Mouse (Mus musculus): ENCODE measurements around the gene Nqo1.
A peak's percentile ranks its signal among the peaks of the same experiment; 100 is the strongest.

Nqo1 gene

DNA sequence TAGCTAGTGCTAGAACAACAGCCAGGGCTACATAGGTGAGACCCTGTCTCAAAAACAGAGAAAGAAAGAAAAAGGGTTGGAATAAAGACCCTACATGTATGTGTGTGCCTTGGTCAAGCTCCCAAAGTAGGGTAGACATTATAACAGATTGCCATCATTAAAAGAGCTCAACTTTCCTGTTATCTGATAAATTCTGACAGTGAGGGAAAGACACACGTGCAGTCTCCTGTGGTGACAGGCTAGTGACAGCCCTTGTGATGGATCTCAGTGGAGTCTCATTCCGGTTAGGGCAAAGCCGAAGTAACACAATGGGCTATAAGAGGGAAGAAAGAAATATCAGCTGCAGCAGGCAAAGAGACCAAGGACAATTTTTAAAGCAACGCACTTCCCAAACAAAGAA, 1.1 kb upstream of the Nqo1 start:
- DNase-seq (ENCODE audit: low spot score), result no peak

DNA sequence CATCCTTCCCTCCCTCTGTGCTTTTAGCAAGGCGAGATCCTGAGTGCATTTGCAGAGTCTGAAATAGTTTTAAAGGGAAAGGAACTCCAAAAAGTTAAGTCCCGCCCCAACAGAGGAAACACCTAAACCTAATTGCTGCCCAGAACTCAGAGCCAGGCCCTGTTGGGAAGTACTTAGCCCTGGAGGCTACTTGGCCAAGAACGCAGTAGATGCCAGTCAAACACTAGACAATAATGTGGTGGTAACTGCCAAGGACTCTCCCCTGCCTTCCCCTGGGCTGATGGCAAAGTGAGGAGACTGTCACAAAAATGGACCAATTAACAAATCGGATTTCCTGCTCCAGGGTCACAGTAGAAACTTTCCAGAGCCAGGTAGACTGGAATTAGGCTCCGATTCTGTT, 1.1 kb downstream of the Nqo1 start:
- no peak for DNase-seq (ENCODE audit: low spot score)

DNA sequence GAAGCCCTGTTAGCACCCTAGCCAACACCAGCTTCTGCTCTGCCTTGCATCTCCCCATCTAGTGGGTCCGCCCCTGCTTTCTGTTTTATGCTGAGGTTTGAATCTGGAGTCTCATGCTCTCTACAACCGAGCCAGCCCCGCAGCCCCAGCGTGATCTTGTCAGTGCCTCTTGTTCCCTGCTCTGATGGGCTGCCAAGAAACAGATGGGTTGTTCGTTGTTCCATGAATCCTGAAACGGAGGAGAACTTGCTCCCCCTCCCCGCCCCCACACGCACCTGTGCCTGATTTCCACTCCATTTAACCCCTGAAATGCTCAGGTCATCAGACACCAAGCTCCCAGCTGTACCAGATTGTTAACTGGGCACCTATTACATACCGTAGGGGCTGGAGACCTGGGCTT, 3.5 kb downstream of the Nqo1 start:
- no peak for DNase-seq (ENCODE audit: low spot score)

DNA sequence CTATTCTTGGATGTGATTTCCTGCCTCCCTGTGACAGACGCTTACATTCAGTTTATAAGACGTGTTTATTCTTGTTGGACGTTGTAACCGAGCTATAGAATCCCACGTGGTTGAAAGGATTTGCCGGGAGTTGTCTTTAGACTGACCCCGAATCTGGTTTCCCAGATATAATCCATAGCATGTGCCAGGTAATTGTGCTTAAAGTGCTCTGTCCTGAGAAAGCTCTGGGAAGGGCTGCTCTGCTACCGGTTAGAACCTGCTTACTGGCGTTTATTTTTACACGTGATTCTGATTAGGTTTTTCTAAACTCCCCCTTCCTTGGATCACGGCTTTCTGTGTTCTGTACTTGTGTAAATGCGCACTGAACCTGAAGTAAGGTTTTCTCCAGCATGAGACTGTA, 5.3 kb downstream of the Nqo1 start:
- DNase-seq (ENCODE audit: low spot score), result no peak

DNA sequence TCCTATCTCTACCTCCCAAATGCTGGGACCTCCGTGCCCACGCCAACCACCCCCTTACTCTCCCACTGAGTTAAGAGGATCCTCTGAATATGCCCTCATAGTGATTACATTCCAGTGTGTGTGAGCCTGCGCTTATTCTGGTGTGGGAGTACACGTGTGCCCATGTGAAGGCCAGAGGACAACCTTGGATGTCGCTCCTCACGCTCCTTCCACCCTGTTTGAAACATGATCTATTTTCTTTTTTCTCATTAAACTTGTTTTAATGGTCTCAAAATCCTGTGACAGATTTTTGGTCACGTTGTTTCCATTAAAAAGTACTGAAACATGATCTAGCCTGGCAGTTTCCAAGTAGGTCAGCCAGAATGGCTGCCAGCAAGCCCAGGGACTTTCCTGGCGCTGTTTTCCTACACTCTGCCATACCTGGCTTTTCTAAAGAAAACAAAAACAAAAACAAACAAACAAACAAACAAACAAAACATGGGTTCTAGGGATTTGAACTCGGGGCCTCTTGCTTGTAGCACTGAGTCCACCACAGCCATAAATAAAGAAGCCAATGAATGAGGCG, 6.8 kb downstream of the Nqo1 start:
- DNase-seq (ENCODE audit: low spot score), result peak; percentile 33

DNA sequence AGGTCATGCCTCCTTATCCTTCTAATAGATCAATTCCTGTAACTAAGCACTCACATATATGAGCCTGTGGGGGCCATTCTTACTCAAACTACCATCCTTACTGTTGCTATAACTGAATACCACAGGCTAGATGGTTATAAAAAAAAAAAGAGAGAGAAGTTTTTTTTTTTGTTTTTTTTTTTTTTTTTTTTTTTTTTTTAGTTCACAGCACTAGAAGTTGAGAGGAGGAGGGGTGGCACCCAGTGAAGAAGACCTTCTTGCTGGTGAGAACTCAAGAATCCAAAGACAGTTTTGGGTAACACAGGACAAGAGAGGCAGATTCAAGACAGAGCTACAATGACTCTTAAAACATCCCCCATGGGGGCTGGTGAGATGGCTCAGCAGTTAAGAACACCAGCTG, 7.6 kb downstream of the Nqo1 start:
- DNase-seq (ENCODE audit: low spot score), result no peak

DNA sequence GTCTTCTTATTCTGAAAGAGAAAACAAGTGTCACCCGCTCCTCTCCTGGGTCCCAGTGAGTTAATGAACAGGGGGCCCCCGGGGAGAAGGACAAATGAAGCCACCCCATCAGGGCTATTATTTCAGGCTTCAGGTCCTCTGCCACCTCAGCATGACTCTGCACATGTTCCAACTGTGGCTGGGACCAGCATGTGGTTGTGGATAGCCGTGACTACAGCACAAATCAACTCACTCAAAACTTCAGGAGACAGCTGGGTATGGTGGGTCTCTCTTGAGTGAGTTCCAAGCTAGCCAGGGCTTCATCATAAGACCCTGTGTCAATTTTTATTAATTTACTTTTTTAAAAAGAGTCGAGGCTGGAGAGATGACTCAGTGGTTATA, 11.9 kb downstream of the Nqo1 start:
- no peak for DNase-seq (ENCODE audit: low spot score)

DNA sequence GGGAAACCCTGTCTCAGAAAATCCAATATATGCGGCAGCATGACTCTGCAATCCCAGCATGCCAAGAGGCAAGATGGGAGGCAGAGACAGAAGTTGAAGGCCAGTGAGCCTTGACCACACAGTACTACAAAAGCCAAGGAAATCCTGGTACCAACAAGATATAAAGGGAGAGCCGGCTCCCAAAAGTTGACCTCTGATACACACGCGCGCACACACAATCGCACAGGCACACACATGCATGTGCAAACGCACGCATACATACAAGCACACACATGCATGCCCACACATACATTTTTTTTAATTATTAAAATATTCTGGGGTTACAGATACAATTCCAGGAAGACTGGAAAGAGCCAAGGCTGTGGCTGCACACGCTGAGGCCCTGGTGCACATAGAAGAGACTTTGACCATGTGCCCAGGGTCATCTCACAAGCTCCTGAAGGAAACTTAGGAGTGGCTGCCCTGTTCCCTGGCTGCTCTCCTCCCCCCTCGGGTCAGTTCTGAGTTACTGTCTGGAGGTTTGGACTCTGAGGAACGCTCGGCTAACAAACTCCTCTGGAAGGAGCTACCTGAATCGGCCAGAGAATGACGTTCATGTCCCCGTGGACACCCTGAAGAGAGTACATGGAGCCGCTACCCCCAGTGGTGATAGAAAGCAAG, 12.4 kb downstream of the Nqo1 start:
- DNase-seq (ENCODE audit: low spot score), result no peak

DNA sequence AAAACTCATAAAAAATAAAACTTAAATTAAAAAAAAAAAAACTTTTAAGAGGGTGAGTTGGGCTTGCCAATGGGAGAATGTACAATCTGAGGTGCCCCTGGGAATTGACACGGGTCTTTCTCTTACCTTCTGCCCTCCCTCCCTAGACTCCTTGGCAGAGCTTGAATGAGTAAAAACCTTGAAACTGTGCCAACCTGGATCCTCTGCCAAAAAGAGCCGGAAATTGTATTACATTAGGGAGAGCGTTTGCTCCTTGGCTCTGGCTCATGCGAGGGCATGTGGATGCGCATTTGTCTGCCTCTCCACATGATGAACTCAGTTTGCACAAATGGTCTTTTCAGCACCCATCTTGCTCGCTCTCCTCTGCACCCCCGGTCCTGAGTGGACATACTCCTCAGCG, 13.4 kb downstream of the Nqo1 start:
- DNase-seq (ENCODE audit: low spot score), result peak; percentile 77

DNA sequence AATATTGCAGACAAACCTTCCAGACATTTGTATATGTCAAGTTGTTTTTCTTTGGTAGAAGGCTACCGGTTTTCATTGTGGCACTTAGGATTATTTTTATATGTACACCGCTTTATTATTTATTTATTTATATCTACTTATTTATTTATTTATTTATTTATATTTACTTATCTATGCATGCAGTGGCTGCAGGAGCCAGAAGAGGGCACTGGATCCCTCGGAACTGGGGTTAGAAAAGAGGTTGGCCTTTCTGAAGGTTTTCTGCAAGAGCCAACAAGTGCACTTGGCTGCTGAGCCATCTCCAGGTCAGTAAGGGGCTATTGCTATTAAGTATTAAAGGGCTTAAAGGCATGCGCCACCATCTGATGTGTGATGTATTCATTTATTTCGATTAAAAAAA, 15.1 kb downstream of the Nqo1 start:
- no peak for DNase-seq (ENCODE audit: low spot score)

DNA sequence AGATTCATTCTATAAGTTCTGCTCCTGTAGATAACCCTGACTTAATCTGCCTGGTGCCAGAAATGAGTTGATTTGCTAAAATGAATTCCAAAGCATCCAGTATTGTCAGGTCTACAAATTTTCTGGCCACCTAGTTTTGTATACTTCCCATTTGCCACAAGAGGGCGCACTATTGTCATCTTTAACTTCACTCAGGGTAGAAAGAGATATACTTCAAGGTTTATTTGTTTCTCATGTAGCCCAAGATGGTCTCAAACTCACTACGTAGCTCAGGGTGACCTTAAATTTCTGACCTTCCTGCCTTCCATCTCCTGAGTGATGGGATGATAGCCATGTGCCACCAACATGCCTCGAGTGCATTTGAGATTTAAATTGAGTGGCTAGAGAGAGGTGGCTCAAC, 16.4 kb downstream of the Nqo1 start:
- DNase-seq (ENCODE audit: low spot score), result no peak

DNA sequence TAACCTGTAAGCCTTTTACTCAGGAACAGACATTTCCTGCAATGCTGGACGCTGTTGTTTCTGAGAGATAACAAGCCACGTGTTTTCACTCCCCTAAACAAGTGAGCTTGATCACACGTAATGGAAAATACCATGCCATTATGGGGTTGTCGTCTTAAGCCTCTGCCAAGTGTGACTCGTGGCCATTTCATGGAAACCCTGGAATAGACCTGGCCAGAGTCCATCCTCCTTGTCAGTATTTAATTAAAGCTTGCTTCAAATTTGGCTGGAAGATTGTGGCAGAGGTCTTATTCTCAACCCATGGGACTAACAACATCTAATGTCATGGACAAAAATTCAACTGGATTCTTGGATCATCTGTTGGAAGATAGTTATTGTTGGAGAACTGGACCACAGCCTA, 16.8 kb downstream of the Nqo1 start:
- no peak for DNase-seq (ENCODE audit: low spot score)

DNA sequence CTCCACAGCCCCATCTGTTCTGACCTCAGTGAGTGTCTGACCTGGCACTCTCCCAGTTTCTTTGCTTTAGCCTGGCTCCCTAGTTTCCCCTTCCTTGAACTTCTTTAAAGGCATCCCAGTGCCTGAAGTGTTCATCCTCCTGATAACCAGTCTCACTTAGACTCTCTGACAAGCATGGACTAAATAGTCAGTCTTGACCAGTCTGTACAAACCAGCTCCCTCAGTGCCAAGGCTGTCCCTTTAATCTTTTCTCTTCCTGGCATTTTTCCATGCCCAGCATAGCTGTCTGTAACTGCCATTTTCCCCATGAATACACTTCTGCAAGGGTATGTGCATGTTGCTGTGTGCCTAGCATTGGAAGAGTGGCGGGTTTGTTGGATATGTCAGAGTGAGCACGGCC, 17.9 kb downstream of the Nqo1 start:
- no peak for DNase-seq (ENCODE audit: low spot score)

DNA sequence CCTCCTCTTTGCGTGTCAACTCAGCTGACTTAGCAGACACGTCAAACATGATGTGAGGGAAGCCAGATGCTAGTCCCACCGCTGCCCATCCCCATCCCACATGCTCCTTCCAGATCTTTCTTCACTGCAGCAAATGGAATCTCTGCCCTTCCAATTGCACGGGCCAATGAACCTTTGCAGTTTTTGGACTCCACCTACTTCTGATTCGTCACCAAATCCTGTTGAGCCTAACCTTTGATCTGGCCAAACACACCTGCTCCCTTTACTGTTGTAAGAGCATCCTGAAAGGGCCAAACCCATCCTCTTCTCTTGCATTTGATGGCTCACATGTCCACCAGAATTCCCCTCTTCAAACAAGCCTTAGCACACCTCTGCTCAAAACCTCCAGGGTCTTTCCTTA, 18.4 kb downstream of the Nqo1 start:
- DNase-seq (ENCODE audit: low spot score), result no peak

DNA sequence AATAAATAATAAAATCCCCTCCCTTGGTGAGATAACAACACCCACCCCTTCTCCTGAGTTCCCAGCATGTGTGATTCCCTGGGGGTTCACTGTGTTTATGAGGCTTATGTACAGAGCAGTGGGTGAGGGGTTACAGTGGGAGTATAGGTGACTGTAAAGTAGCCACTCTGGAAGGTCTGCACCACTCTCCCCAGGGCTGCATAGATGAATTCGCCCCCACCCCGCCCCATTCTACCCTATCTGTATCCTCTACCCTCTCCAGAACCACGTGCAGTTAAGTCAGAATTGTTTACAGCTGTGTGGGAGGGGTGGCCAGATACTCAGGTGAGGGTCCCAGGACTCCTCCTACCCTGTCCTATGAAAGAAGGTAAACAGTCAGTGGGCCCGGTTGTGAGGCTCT, 20.1 kb downstream of the Nqo1 start:
- no peak for DNase-seq (ENCODE audit: low spot score)

DNA sequence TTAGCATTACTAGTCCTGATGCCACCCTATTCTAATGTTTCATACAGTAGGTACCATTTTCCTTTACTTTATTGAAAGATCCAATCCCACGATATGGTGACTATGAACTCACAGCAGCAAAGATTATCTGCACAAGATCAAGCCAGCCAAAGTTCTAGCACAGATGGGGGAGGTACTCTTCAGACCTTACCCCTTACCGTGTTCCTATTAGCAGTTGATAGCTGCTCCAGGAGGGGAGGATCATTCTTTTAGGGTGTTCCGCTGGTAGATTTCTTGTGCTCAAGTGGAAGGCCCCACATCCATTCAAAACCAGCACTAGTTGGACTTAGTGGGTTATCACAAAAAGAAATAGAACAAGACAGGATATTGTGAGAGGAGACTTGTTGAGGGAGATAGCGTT, 21.3 kb downstream of the Nqo1 start:
- no peak for DNase-seq (ENCODE audit: low spot score)

DNA sequence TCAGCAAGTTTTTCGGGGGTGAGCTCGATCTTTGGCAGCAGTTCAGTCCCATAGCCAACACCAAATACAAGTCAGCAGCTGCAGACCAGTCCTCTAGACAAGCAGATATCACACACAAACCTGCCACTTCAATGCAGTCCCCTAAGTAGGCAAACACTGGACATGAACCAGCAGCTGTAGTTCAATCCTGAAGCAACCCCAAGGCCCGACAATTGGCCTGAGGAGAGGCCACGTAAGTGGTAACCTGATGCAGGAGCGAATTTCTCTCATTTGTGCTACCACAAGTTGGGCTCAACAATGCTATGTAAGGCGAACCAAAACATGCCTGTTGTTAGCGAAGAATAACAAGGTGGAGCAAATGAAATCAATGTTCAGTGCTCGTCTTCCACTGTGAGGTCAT, 22.3 kb downstream of the Nqo1 start:
- DNase-seq (ENCODE audit: low spot score), result no peak

DNA sequence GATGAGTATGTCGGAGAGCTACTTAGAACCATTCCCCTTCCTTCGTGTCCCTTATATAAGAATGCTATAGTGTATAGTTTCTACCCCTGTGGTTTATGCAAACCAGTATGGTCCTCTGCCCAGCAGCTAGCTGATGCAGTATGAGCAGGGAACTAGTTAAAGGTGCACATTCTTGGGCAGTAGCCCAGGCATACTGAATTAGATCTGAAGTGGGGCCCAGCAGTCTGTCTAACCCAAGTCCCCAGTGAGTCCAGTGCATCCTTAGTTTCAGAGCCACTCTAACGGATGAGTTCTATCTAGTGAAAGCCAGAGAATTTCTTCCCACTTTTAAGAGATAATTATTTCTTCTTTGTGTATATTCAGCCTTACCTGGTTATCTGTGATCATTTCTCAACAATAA, 25.7 kb downstream of the Nqo1 start:
- DNase-seq (ENCODE audit: low spot score), result no peak

DNA sequence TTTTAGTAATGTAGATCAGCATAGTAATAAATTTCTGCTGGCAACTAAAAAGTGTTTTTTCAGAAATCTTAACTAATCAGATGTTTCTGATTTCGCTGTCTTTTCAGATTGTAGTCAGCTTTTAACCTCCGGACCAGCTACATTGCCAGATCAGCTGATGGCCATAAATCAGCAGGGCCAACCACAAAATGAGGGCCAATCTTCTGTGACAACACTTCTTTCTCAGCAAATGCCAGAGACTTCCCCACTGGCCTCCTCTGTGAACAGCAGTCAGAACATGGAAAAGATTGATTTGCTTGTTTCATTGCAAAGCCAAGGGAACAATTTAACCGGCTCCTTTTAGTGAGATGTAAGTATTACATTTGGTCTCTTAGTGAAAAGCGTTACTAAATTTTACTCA, 32.7 kb downstream of the Nqo1 start:
- no peak for DNase-seq (ENCODE audit: low spot score)
